Mouse (Mus musculus) lung, embryonic 14.5 days (tissue): Measurements from ENCODE around the gene Pou2af1. TPM values are rescaled to one million over a fixed set of nuclear protein-coding genes. Genes with fewer than 3 reads are reported as not detected.

ENCODE experiments used
- ATAC-seq: fragments of 200-750 bp; cut with Nextera tagmentation; 2 replicates; pipeline ENCODE4 v1.8.0; 2017; ENCODE audit warnings: mild to moderate bottlenecking, moderate TSS enrichment, moderate library complexity; ENCODE audit not compliant: insufficient read depth
- DNase-seq: peaks from one replicate; pipeline ENCODE4 v3.0.0-alpha.2; 2015
- H3K27ac ChIP-seq: fragments of 300-500 bp; sonication (generic); 2 replicates; pipeline ENCODE4 v1.5.1; 2014; ENCODE audit warnings: low read depth, mild to moderate bottlenecking, moderate library complexity
- H3K27me3 ChIP-seq: fragments of 300-500 bp; sonication (generic); 2 replicates; pipeline ENCODE4 v1.6.1; 2014; ENCODE audit warnings: low read length, control low read depth; ENCODE audit not compliant: insufficient read depth
- H3K36me3 ChIP-seq: fragments of 300-500 bp; sonication (generic); 2 replicates; pipeline ENCODE4 v1.6.1; 2014; ENCODE audit warnings: control low read depth; ENCODE audit not compliant: insufficient read depth
- H3K4me1 ChIP-seq: fragments of 300-500 bp; sonication (generic); 2 replicates; pipeline ENCODE4 v1.6.1; 2014; ENCODE audit warnings: antibody characterized with exemption, control low read depth; ENCODE audit not compliant: insufficient read depth
- H3K4me2 ChIP-seq: fragments of 300-500 bp; sonication (generic); 2 replicates; pipeline ENCODE4 v1.6.1; 2014; ENCODE audit warnings: mild to moderate bottlenecking
- H3K4me3 ChIP-seq: fragments of 300-500 bp; sonication (generic); 2 replicates; pipeline ENCODE4 v1.5.1; 2014; ENCODE audit warnings: low read depth, low read length
- H3K9ac ChIP-seq: fragments of 300-500 bp; sonication (generic); 2 replicates; pipeline ENCODE4 v1.6.1; 2014
- H3K9me3 ChIP-seq: fragments of 300-500 bp; sonication (generic); 2 replicates; pipeline ENCODE4 v1.6.1; 2016; ENCODE audit warnings: low read depth, low read length, control low read depth
- CTCF ChIP-seq: IDR thresholded peaks from 2 replicates; pipeline ENCODE4 v1.5.1; 2016; ENCODE audit warnings: antibody characterized with exemption, low read depth
- WGBS: fragments of 180-500 bp; shearing (Covaris S2); extraction: QIAGEN DNeasy Blood & Tissue Kit; methylation state at CpG from one replicate; pipeline ENCODE4 v1.1.7; 2014; 5-methylcytosine and 5-hydroxymethylcytosine counted together
- polyA plus RNA-seq: library from polyadenylated mRNA; unstranded; fragments of >200 nt; fragmentation: Nextera tagmentation; extraction: Ambion mirVana; gene quantifications from 2 replicates; pipeline ENCODE4 v1.2.1, GENCODE M21; 2014

Gene Pou2af1
- polyA plus RNA-seq, 1 experiment from 2014 or later = not detected

DNA sequence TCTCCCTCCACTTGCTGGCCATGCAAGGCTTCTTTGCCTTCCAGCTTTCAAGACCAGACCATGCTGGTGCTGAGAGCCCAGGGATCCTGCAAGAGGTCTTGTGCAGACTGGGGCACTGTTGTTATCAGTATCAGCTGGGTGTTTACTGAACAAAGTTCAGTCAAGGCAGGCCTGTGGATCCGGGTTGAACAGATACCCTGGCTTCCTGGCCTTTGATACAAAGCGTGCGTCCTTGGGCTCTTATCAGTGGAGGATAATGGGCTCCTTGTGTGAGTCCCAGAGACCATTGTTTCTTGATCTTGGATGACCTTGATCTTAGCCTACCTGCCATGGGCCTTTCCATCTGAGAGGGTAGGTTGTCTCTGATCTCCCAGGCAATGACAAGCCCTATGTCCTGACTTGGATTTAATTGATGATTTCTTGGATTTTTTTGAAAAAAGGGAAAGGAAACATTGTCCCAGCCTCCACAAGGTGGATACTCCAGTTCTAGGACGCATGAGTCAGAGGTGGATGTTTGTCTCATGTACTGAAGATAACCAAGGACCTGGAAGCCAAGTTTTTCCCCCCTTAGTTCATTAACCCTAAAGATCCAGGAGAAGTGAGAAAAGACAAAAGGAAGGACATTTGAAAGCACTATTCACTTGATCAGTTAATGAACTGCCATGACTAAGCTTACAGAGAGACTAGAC, 17.3 kb downstream of the Pou2af1 start:
- no peak for TF ChIP-seq CTCF
- Histone ChIP-seq H3K9ac (no peak overlapping the region), H3K36me3 (no peaks in the 10 kb centered on the region), H3K27ac (no peak overlapping the region), H3K27me3 (no peaks in the 10 kb centered on the region), H3K4me2 (no peak overlapping the region), H3K4me3 (no peak overlapping the region), H3K9me3 (no peaks in the 10 kb centered on the region), H3K4me1 (no peaks in the 10 kb centered on the region)
- ATAC-seq = no peak
- WGBS = 40% methylated on average over 4 of the region's 4 CpGs
- DNase-seq = no peak

- WGBS = 95% methylated on average over 8 of the region's 8 CpGs
- H3K27ac ChIP-seq = no peak overlapping the region
- no peaks in the 10 kb centered on the region for H3K36me3 ChIP-seq
- TF ChIP-seq CTCF = no peak
- H3K4me2 ChIP-seq = no peak overlapping the region
- DNase-seq (no peak), ATAC-seq (no peak)
- no peaks in the 10 kb centered on the region for H3K27me3 ChIP-seq
- no peak overlapping the region for H3K4me3 ChIP-seq
- no peak overlapping the region for H3K9ac ChIP-seq
- no peaks in the 10 kb centered on the region for H3K4me1 ChIP-seq
- no peaks in the 10 kb centered on the region; the same call in 1 of the 2 replicates for H3K9me3 ChIP-seq
Measured at GRCm38 (mm10) chr9:51232163-51232562, 18.7 kb downstream of the Pou2af1 start.

GRCm38 (mm10) chr9:51238741-51239385, 25.4 kb downstream of the Pou2af1 start:
- TF ChIP-seq CTCF = no peak
- no peak for ATAC-seq
- Histone ChIP-seq H3K36me3 (no peaks in the 10 kb centered on the region), H3K4me2 (no peak overlapping the region), H3K27me3 (no peaks in the 10 kb centered on the region), H3K4me1 (no peaks in the 10 kb centered on the region), H3K27ac (no peak overlapping the region), H3K9ac (no peak overlapping the region), H3K9me3 (no peaks in the 10 kb centered on the region; the same call in 1 of the 2 replicates), H3K4me3 (no peak overlapping the region)
- peak; percentile 5 for DNase-seq
- WGBS = 41% methylated on average over 12 of the region's 12 CpGs

DNA sequence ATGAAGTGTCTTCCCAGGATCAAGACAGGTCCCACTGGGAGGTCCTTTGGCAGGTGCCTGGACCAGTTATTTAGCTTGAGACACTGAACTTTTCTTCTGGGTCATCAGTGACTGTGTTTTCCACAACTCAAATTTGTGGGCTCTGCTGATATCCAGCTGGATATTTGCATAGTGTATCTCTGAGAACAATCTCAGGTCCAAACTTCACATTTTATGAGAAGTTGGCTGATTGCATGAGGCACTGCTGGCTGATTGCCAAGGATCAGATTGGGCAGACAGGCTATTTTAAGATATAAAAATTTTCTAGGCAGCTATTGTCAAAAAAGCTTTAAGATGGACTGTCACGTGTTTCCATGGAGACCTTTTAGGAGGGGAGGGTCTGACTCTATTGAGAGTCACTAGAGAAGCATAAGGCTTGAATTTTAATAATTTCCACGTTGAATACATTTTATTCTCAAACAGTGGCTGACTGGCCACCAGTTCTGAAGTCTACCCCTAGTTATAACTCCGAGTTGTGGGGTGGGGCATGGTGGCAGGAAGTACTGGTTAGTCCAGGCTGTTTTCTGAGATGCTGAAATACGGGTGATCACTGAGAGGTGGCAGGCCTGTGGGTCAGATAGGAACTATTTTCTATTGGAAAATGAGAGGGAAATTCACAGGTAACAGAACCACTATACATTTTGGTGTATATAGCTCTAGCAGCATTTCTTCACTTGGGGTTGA, 43.4 kb downstream of the Pou2af1 start:
- H3K4me2 ChIP-seq = no peak overlapping the region
- H3K4me1 ChIP-seq = no peaks in the 10 kb centered on the region
- H3K36me3 ChIP-seq = no peaks in the 10 kb centered on the region
- peak; percentile 43 for DNase-seq
- no peaks in the 10 kb centered on the region for H3K9me3 ChIP-seq
- H3K4me3 ChIP-seq = no peak overlapping the region
- H3K9ac ChIP-seq = no peak overlapping the region
- no peaks in the 10 kb centered on the region for H3K27me3 ChIP-seq
- 62% methylated on average over 4 of the region's 4 CpGs for WGBS
- H3K27ac ChIP-seq = no peak overlapping the region
- TF ChIP-seq CTCF = no peak
- ATAC-seq = no peak

GRCm38 (mm10) chr9:51258426-51258825, 44.9 kb downstream of the Pou2af1 start:
- DNase-seq = no peak

DNA sequence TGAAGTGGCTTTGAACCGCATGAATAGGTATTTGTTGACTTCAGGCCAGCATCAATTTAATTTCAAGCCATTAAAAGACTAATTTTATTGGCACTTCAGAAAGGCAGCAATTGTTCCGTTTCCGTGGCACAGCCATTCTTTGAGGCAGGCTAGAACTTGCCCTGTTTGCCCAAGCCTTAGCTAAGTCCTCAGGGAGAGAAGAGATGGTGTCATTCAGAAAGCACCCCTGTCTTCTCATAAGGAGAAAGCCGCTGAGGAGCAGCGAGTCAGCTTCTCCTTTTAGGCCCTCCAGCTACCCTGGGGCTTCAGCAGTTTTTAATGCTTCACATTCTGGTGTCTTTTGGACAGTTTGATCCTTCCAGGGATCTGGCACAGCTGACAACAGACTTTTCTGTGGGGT, 55.3 kb downstream of the Pou2af1 start:
- DNase-seq (peak; percentile 21), ATAC-seq (no peak)
- H3K9ac ChIP-seq = no peak overlapping the region
- H3K9me3 ChIP-seq = no peaks in the 10 kb centered on the region
- peaks cover 10% of the 10 kb centered on the region; the same call in 1 of the 2 replicates for H3K4me1 ChIP-seq
- no peaks in the 10 kb centered on the region for H3K36me3 ChIP-seq
- no peak overlapping the region; the same call in 1 of the 2 replicates for H3K27ac ChIP-seq
- H3K4me3 ChIP-seq = no peak overlapping the region
- H3K4me2 ChIP-seq = no peak overlapping the region
- WGBS = 78% methylated on average over 5 of the region's 5 CpGs
- H3K27me3 ChIP-seq = no peaks in the 10 kb centered on the region
- no peak for TF ChIP-seq CTCF

More at GRCm38 (mm10) chr9:51258426-51258825, 44.9 kb downstream of the Pou2af1 start:
- no peak overlapping the region for H3K4me2 ChIP-seq
- no peaks in the 10 kb centered on the region for H3K27me3 ChIP-seq
- H3K9ac ChIP-seq = no peak overlapping the region
- H3K4me3 ChIP-seq = no peak overlapping the region
- H3K9me3 ChIP-seq = no peaks in the 10 kb centered on the region
- TF ChIP-seq CTCF = no peak
- ATAC-seq = no peak
- WGBS = 80% methylated on average over 5 of the region's 5 CpGs
- H3K4me1 ChIP-seq = no peaks in the 10 kb centered on the region
- no peaks in the 10 kb centered on the region for H3K36me3 ChIP-seq
- no peak overlapping the region for H3K27ac ChIP-seq

DNA sequence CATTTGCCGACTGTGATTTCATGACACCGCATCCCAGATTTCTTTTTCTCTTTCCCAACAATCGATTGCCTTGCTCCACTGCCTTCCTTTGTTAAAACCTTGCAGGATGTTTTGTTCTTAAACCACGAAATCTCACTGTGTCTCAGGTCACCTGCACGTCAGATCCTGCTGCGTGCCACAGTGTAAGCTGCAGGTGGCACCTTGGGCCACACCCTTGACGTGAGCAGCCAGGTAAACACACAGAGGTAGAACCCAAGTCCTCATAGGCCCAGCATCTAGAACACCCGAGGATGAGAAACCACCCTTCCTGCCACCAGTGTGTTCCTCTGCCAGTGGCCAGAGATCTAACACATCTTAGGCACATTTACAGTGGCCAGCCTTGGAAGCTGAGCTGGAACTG, 57.6 kb downstream of the Pou2af1 start:
- no peak overlapping the region for H3K4me2 ChIP-seq
- no peak for DNase-seq
- no peaks in the 10 kb centered on the region for H3K36me3 ChIP-seq
- no peaks in the 10 kb centered on the region for H3K9me3 ChIP-seq
- no peak for TF ChIP-seq CTCF
- no peak overlapping the region for H3K4me3 ChIP-seq
- peaks cover 13% of the 10 kb centered on the region; the same call in 1 of the 2 replicates for H3K4me1 ChIP-seq
- no peak overlapping the region for H3K9ac ChIP-seq
- 72% methylated on average over 8 of the region's 8 CpGs for WGBS
- H3K27ac ChIP-seq = no peak overlapping the region
- H3K27me3 ChIP-seq = no peaks in the 10 kb centered on the region
- ATAC-seq = no peak
